Mouse (Mus musculus) gastrocnemius, postnatal 36 days (tissue): ENCODE measurements around the gene Abcc2. TPM values are rescaled to one million over a fixed set of nuclear protein-coding genes. Genes with fewer than 3 reads are reported as not detected.

Experiments used
- DNase-seq, 2 experiments: peaks; one replicate each; pipeline ENCODE4 v3.0.0; 2022
- intact Hi-C: fragments of 180-260 bp; cut with DNase I; formaldehyde crosslinking; loops from one replicate; pipeline ENCODE4 v1.15.1; 2025
- total RNA-seq, 2 experiments: library from RNA; stranded (reverse); gene quantifications; 2 replicates each; pipeline ENCODE4 v1.2.3; 2021

Abcc2 gene
- total RNA-seq, 2 experiments from 2014 or later = not detected

GRCm38 (mm10) chr19:43887725-43888124 lies 105.7 kb downstream of the Abcc2 start:
- DNase-seq = no peak
- intact Hi-C loops = no loop called here

Other genes with a start within 250 kb of the Abcc2 start
- not detected for gene Nkx2-3, start 169.9 kb upstream of the Abcc2 start, total RNA-seq
- gene Slc25a28, start 107.3 kb upstream of the Abcc2 start, total RNA-seq = 10 to 100 TPM; 20.6 to 25.2 TPM
- 1 to 10 TPM; 1.1 to 1.7 TPM for gene Entpd7, start 92.5 kb upstream of the Abcc2 start, total RNA-seq
- gene Cutc, start 29.2 kb upstream of the Abcc2 start, total RNA-seq = 10 to 100 TPM; 13.7 to 18.2 TPM
- gene Cox15, start 29.2 kb upstream of the Abcc2 start, total RNA-seq = 10 to 100 TPM; 17.2 to 20.7 TPM
- 1 to 10 TPM; 8.3 to 9.7 TPM for gene Dnmbp, start 158.0 kb downstream of the Abcc2 start, total RNA-seq
- gene Cpn1, start 204.4 kb downstream of the Abcc2 start, total RNA-seq = not detected
- under 1 TPM in 1 of 2 experiments, not detected in 1; 0.23 TPM for gene Cyp2c23, start 247.0 kb downstream of the Abcc2 start, total RNA-seq